Mouse (Mus musculus) R1 (cell line): ENCODE results near the gene Hlcs.

Source experiments
- DNase-seq: peaks from one replicate; pipeline ENCODE4 v3.0.0-alpha.2; 2018; ENCODE audit warnings: low read depth, low spot score

Hlcs gene

DNA sequence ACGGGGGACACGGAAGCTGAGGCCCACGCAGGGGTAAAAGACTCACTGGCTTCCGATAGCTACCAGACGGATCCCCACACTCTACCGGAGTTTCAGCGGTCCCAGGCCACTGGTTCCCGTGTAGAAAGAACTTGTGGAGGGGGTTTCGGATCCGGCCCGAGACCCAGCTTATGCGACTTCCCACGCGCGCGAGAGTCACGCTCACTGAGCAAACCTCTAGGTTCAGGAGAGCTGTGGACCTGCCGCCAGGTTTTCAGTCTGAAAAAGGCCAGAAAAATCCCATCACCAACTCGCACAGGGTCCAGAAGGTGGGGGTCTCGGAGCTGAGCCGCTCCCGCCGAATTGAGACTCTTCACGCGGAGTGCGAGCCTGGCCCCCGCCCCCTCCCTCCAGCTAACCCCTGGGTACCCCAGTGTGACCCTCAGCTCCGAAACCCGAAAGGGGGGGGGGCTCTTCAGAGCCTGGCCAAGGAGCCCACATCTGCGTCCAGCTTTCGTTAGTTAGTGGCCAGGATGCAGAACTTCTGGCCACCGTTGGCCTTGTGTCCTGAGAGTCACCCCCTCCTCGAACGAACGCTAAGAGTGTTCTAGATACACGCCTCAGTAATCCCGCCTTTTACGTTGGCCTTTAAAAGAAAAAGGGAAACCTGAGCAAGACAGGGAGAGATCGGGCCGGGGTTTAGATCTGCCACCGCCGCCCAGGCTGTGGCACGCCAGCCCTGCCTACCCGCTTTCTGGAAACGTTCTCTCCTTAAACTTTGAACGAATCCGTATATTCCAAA, 234.1 kb downstream of the Hlcs start:
- peak; percentile 36 for DNase-seq
